Mouse (Mus musculus) hematopoietic stem cell, adult 5-6 weeks (primary cell): ENCODE data around the gene Dusp12. TPM values are rescaled to one million over a fixed set of nuclear protein-coding genes. Genes with fewer than 3 reads are reported as not detected.

Source experiments
- ATAC-seq, 2 experiments: fragments of 125-278 bp in 1 of 2; replicated peaks in 1 of 2; 2 replicates each; pipeline ENCODE4 v1.8.0; 2016 to 2017; ENCODE audit warnings: inconsistent platforms in 2 of 2, mild to moderate bottlenecking in 2 of 2, moderate number of reproducible peaks in 2 of 2, low read depth in 1 of 2, moderate TSS enrichment in 1 of 2; ENCODE audit not compliant: low FRiP score in 2 of 2, poor library complexity in 2 of 2, severe bottlenecking in 2 of 2, insufficient read depth in 1 of 2, low TSS enrichment in 1 of 2
- total RNA-seq: library from RNA; stranded (forward); fragments of 172-1452, 232-1000 nt; gene quantifications from 2 replicates; pipeline ENCODE4 v1.2.3, GENCODE M21; 2017

Dusp12 gene
- total RNA-seq, 1 experiment from 2014 or later, result 18.7 TPM

- peak; percentile 60 to 66 for ATAC-seq
Measured at GRCm38 (mm10) chr1:170868107-170868904, 17.0 kb downstream of the Dusp12 start.

DNA sequence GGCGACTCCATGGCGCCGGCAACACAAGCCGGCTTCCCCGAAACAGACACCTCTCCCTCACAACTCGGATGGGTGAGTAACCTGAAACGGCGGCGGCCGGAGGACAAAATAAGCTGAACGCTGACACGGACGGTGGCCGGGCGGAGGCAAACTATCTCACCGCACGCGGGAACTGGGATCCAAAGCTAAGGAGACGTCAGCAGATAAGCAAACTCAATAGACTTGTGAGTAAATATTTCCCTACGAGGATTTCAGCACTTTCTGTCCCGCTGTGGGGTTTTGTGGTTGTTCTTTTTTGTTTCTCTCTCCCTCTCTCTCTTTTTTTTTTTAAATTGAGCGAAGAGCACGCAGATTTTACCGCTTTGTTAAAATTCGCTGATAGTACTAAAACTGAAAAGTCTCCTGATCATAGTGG is 17.6 kb downstream of the Dusp12 start, which contains the start of gene Atf6:
TSS of gene Atf6 (minus strand) at position 81 of the 415 bp plus-strand sequence.
- ATAC-seq, result peak; percentile 67 to 86

GRCm38 (mm10) chr1:170866992-170867690 is 18.2 kb downstream of the Dusp12 start:
- no peak for ATAC-seq

- ATAC-seq, result no peak
Measured at GRCm38 (mm10) chr1:170865406-170865805, 19.9 kb downstream of the Dusp12 start.

DNA sequence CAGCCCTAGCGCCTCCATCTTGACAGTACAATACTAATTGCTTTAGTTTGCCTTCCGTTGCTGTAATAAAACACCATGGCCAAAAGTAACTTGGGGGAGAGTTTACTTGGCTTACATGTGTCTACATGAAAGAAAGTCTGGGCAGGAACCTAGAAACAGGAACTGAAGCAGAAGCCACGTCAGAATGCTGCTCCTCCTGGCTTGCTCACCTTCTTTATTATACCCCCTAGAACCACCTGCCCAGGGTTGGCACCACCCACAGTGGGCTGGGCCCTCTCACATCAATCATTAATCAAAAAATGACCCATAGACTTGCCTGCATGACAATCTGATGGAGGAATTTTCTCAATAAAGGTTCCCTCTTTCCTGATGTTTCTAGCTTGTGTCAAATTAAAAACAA is 20.6 kb downstream of the Dusp12 start:
- no peak for ATAC-seq

DNA sequence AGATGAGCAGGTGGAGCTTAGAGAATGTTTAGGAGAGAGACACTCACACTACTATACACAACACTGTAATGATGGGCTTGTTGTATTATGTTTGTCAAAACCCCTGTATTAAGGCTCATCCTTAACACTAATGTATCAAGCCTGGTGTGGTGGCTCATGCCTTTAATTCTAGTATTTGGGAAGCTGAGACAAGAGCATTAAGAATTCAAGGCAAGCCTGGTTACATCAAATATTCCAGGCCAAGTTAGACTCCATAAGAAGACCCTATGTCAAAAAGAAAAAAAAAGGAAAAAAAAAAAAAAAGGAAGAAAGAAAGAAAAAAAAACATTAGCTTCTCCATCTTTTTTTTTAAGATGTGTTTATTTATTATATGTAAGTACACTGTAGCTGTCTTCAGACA is 21.1 kb downstream of the Dusp12 start:
- ATAC-seq, result no peak

- peak; percentile 33 to 56; a peak in 3 of 4 replicates for ATAC-seq
Measured at GRCm38 (mm10) chr1:170863033-170863432, 22.3 kb downstream of the Dusp12 start.

GRCm38 (mm10) chr1:170862435-170862717 is 23.0 kb downstream of the Dusp12 start:
- ATAC-seq, result no peak

- no peak for ATAC-seq
Measured at GRCm38 (mm10) chr1:170861671-170862434, 23.5 kb downstream of the Dusp12 start.

- ATAC-seq, result no peak
Measured at GRCm38 (mm10) chr1:170858872-170859271, 26.5 kb downstream of the Dusp12 start.

DNA sequence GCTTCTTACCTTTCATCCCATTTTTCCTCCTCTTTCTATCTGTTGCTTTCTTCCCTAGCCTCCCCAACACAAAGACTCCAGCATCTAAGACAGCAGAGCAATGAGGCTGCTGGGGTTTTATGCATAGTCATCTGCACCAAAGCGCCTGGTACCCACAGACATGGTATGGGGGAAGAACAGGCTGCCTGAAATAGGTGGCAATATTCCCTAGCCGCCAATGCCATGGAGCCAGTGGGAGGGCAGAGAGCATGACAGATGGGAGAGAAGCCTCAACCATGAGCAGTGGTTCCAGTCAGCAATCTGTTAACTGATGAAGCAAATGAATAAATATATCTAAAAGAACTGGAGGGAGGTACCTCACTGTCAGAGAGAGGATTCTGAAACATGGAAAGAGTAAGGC is 28.0 kb downstream of the Dusp12 start:
- ATAC-seq, result no peak

DNA sequence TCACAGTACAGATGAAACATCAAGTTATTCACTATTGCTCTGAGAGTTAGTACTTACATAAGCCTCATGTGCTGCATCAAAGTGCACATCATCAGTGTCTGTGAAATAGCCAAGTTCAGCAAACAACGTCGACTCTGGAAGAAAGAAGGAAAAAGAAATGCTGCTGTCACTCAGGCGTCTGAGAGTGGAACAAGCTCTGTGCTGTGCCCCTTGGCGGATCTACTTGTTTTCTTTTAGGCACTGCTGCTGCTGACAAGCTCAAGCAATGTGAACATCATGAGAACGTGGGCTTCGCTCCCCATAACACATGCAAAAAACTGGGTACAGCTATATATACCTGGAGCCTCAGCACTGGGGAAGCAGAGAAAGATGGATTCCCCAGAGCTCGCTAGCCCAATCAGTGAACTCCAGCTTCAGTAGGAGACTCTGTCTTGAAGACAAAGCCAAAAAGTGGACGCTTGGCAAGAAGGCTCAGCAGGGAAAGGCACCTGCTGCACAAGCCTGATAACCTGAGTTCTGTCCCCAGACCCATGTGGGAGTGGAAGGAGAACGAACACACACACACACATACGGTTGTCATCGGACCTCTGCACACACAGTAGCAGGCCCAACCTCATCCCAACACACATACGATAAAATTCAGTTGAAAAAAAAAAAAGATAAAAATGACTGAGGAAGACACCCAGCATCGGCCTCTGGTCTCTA is 30.1 kb downstream of the Dusp12 start:
- no peak for ATAC-seq

DNA sequence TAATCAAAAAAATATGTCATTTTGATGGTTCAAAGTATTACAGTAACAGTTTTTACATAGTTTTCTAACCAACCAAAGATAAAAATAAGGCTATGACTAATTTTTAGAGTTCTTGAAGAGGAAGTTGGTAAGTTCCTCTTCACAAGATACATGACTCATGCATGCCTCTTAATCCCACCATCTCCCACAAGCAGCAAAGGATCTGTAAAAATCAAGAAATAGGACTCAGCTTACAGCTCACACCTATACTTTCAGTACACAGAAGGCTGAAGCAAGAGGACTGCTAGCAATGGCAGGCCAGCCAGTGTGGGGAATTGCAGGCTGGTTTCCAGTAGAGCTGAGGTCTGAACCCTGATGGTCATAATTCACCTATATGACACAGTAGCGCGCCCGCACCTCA is 31.7 kb downstream of the Dusp12 start:
- ATAC-seq, result peak; percentile 86 to 89

- no peak for ATAC-seq
Measured at GRCm38 (mm10) chr1:170850637-170851624, 34.4 kb downstream of the Dusp12 start.

DNA sequence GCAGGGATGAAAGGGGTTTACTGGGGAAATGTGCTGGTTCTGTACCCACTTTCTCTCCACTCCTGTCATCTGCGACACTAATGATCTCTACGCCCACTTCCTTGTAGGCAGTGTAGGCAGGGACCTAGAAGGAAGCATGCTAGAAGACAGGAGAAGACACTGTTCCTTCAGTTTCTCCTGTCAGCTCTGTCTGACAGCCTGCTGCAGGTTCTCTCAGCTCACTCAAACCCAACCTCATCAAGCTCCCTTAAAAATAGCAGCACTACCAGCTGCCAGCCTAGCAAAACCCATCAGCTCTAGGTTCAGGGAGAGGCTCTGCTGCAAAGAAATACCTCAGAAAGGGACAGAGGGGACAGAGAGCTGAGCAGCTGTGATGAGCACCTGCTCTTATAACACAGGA is 35.3 kb downstream of the Dusp12 start:
- ATAC-seq, result no peak

DNA sequence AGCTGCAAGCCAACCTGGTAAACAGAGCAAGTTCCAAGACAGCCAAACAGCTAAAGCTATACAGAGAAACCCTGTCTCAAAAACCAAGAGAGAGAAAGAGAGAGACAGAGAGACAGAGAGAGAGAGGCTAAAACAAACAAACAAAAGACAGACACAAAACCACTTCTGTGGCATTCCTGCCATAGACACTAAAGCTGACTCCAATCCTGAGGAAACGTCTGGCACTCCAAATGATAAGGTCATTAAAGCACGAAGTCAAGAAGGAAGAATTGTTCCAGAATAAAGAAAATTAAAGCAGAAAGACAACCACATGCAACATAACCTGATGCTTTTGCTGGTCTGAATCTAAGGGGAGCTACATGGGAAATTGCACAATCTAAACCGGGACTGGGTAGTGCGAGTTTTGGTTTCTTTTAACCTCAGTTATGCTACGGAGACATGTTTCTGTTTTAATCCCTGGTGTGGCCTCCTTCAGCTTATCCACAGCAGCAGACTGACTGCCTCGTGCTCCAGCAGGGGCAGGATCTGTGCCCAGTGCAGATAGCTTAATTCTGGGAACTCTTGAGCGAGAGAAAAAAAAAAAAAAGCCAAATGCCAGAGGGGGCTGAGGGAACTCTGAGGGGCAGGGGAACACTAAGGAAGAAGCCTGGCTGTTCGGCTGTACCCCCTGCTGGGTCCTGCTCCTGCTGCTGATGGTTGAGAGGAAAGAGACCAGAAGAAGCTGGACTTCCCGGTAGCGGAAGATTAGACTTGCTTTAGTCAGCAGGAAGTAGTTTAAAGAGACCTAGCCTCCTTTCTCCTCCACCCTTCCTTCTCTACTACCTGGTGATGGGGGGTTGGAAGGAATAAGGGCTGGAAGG is 39.7 kb downstream of the Dusp12 start:
- peak; percentile 81 to 84 for ATAC-seq
